Mouse (Mus musculus) heart, postnatal 0 days (tissue): ENCODE data around the gene Gpat2.

Experiments
- CTCF ChIP-seq: IDR thresholded peaks from 2 replicates; pipeline ENCODE4 v1.5.1; 2016; ENCODE audit warnings: antibody characterized with exemption, control low read depth, low read depth
- EP300 ChIP-seq: IDR thresholded peaks from 2 replicates; pipeline ENCODE4 v1.6.1; 2016; ENCODE audit warnings: antibody characterized with exemption, low read depth

GRCm38 (mm10) chr2:127481841-127482532 is 57.0 kb downstream of the Gpat2 start:
- TF ChIP-seq CTCF = no peak
- no peak for TF ChIP-seq EP300
